Mouse (Mus musculus) hindbrain, embryonic 10.5 days (tissue): ENCODE measurements around the gene Ddx1. TPM values are rescaled to one million over a fixed set of nuclear protein-coding genes. Genes with fewer than 3 reads are reported as not detected.

Experiments used
- DNase-seq: peaks from one replicate; pipeline ENCODE4 v3.0.0-alpha.2; 2017; ENCODE audit warnings: low spot score
- H3K27ac ChIP-seq: fragments of 300-500 bp; sonication (generic); 2 replicates; pipeline ENCODE4 v1.5.1; 2016; ENCODE audit warnings: mild to moderate bottlenecking, moderate library complexity
- H3K27me3 ChIP-seq: fragments of 300-500 bp; sonication (generic); 2 replicates; pipeline ENCODE4 v1.6.1; 2016; ENCODE audit warnings: mild to moderate bottlenecking; ENCODE audit not compliant: poor library complexity, insufficient read depth, severe bottlenecking
- H3K36me3 ChIP-seq: fragments of 300-500 bp; sonication (generic); 2 replicates; pipeline ENCODE4 v1.6.1; 2016; ENCODE audit warnings: mild to moderate bottlenecking, moderate library complexity
- H3K4me1 ChIP-seq: fragments of 300-500 bp; sonication (generic); replicated peaks from 2 replicates; pipeline ENCODE4 v1.6.1; 2016; ENCODE audit warnings: mild to moderate bottlenecking
- H3K4me3 ChIP-seq: fragments of 300-500 bp; sonication (generic); 2 replicates; pipeline ENCODE4 v1.5.1; 2016; ENCODE audit warnings: mild to moderate bottlenecking, moderate library complexity
- H3K9me3 ChIP-seq: fragments of 300-500 bp; sonication (generic); 2 replicates; pipeline ENCODE4 v1.6.1; 2016; ENCODE audit warnings: mild to moderate bottlenecking, moderate library complexity
- WGBS: fragments of 180-500 bp; shearing (Covaris S2); methylation state at CpG from one replicate; pipeline ENCODE4 v1.1.7; 2016; 5-methylcytosine and 5-hydroxymethylcytosine counted together
- polyA plus RNA-seq: library from polyadenylated mRNA; unstranded; fragments of >200 nt; fragmentation: Nextera tagmentation; extraction: Ambion mirVana; gene quantifications from 2 replicates; pipeline ENCODE4 v1.2.1, GENCODE M21; 2016

Gene Ddx1
- polyA plus RNA-seq: 144 and 181 TPM in 2 replicates

DNA sequence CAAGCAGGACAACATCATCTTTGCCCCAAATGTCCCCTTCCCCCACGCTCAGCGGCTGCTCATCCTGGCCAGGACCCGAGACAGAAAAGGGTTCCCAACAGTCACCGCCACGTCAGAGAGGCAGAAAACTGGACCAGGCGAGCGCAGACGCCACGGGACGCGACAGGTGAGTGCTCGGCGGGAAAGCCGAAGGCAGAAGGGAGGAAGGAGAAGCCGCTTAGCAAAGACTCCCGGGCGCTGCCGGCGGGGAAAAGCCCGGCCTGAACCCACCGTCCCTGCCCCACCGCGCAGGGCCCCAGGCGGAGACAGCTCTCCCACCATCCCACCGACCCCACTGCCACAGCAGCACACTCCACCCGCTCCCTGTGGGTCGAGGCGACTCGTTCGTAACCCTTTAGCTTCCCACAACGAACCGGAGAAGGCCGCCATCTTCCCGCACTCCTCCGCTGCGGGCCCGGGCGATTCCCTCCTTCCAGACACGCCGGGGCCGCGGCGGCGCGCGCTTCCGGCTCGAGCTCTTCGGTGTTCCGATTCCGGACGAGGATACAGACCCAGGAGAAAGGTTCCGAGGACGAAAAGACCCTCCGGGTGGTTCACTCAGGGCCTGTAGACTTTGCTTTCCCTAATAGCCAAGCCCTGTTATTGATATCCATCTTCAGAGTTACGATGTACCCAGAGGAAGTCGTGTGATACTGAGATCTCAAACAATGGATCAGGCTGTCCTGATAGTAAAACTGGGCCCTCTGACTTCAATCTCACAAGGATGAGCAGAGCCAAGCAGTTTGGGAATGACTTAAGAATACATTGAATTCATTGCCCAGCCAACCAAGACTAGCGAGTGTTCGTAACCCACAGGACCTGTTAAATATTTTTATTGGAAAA, at the start of gene Ddx1:
Gene Ddx1 (minus strand): TSS at position 523 of the 882 bp plus-strand sequence.
- 3% methylated on average over 59 of the region's 59 CpGs for WGBS
- DNase-seq: peak; percentile 86
- Histone ChIP-seq H3K27me3 (no peaks in the 10 kb centered on the region), H3K9me3 (no peaks in the 10 kb centered on the region), H3K4me1 (peaks cover 17% of the 10 kb centered on the region), H3K27ac (peak within 1 kb of the TSS; percentile 98), H3K4me3 (peak within 1 kb of the TSS; percentile 84), H3K36me3 (peaks cover 22% of the 10 kb centered on the region)

DNA sequence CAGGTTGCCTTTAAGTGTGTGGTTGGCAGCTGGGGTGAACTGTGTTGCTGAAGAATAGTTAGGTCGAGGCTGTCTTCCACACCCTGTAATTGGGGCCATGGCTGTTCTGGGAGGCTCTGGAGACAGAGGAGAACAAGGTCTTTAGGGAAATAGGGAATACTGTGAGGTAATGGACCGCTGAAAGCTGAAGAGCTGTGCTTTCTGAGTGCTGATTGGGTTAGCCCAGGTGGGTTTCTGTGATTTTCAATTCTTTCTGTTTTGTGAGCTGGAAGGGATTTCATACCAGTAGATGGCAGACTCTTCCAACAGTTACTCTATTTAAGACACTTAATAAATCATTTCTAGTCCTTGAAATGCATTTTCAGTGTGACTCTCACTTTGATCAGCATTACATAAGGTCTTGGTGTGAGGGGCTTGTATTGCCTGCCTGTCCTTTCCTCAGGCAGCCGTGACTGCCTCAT, 44.4 kb upstream of the Ddx1 start:
- peaks cover 14% of the 10 kb centered on the region for H3K36me3 ChIP-seq
- no peaks in the 10 kb centered on the region for H3K9me3 ChIP-seq
- 73% methylated on average over 3 of the region's 3 CpGs for WGBS
- no peak for DNase-seq
- no peak overlapping the region for H3K4me3 ChIP-seq
- H3K27ac ChIP-seq: no peak overlapping the region
- no peaks in the 10 kb centered on the region for H3K4me1 ChIP-seq
- H3K27me3 ChIP-seq: no peaks in the 10 kb centered on the region

DNA sequence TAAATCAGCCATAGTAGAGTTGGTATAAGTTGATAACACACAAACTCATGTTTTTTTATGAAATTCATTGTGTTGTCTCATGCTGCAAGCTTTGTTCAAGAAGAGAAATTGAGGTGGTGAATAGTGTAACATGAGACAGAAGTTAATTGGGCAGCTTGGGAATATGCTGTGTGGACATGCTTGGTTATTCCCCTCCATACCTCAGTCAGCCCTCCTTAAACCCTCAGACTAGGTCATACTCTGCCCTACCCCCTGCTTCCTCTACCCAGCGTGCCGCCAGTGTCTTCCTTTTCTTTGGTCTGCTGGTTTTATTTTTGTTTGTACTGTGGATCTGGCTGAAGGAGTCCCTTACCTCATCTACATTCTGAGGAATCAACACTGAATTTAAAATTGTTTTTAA, 42.4 kb upstream of the Ddx1 start:
- no peaks in the 10 kb centered on the region for H3K4me1 ChIP-seq
- no peaks in the 10 kb centered on the region for H3K9me3 ChIP-seq
- H3K36me3 ChIP-seq: peaks cover 14% of the 10 kb centered on the region; the same call in 1 of the 2 replicates
- H3K4me3 ChIP-seq: no peak overlapping the region
- H3K27ac ChIP-seq: no peak overlapping the region
- DNase-seq: no peak
- no peaks in the 10 kb centered on the region for H3K27me3 ChIP-seq
- WGBS: 87% methylated on average over 2 of the region's 2 CpGs

GRCm38 (mm10) chr12:13269570-13270390, 20.8 kb upstream of the Ddx1 start:
- no peaks in the 10 kb centered on the region for H3K9me3 ChIP-seq
- H3K27me3 ChIP-seq: no peaks in the 10 kb centered on the region
- DNase-seq: no peak
- peaks cover 16% of the 10 kb centered on the region for H3K4me1 ChIP-seq
- peak overlapping the region; percentile 95 for H3K4me3 ChIP-seq
- WGBS: 54% methylated on average over 16 of the region's 16 CpGs
- H3K36me3 ChIP-seq: peaks cover 12% of the 10 kb centered on the region
- H3K27ac ChIP-seq: peak overlapping the region; percentile 93

GRCm38 (mm10) chr12:13268826-13269449, 19.9 kb upstream of the Ddx1 start, which contains the start of gene Nbas:
Gene Nbas (plus strand): TSS chr12:13269133.
- peak; percentile 91 for DNase-seq
- Histone ChIP-seq H3K36me3 (peaks cover 4% of the 10 kb centered on the region), H3K4me3 (peak within 1 kb of the TSS; percentile 95), H3K27me3 (no peaks in the 10 kb centered on the region), H3K27ac (peak within 1 kb of the TSS; percentile 93), H3K9me3 (no peaks in the 10 kb centered on the region), H3K4me1 (peaks cover 16% of the 10 kb centered on the region)
- WGBS: 4% methylated on average over 38 of the region's 38 CpGs

DNA sequence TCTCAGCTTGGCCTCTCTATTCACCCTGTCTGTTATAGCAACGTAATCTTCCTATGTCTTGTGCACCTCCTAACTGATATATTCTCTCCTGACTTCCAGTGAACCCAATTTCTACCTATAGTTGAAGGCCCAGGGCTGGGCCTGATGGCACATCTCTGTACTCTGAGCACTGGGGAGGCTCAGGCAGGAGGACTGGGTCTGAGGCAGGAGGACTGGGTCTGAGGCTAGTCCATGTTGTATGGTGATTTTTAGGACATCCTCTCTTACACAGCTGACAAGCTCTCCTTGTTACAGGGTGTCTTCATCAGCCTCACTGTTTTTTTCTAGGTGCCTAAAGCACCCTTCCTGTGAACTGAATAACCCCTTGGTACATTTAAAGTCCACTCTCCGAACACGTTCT, 19.4 kb upstream of the Ddx1 start:
- H3K9me3 ChIP-seq: no peaks in the 10 kb centered on the region
- H3K27me3 ChIP-seq: no peaks in the 10 kb centered on the region
- peak overlapping the region; percentile 93 for H3K27ac ChIP-seq
- WGBS: 62% methylated on average over 3 of the region's 3 CpGs
- DNase-seq: no peak
- H3K36me3 ChIP-seq: no peaks in the 10 kb centered on the region
- peak overlapping the region; percentile 95 for H3K4me3 ChIP-seq
- H3K4me1 ChIP-seq: peaks cover 16% of the 10 kb centered on the region

GRCm38 (mm10) chr12:13255701-13256100, 6.7 kb upstream of the Ddx1 start:
- no peaks in the 10 kb centered on the region for H3K9me3 ChIP-seq
- no peak overlapping the region for H3K27ac ChIP-seq
- H3K36me3 ChIP-seq: no peaks in the 10 kb centered on the region
- no peaks in the 10 kb centered on the region for H3K4me1 ChIP-seq
- no peak for DNase-seq
- no peaks in the 10 kb centered on the region for H3K27me3 ChIP-seq
- no peak overlapping the region for H3K4me3 ChIP-seq
- WGBS: 80% methylated on average over 2 of the region's 2 CpGs

- Histone ChIP-seq H3K27ac (no peak overlapping the region), H3K4me1 (no peaks in the 10 kb centered on the region), H3K9me3 (no peaks in the 10 kb centered on the region), H3K36me3 (no peaks in the 10 kb centered on the region), H3K27me3 (no peaks in the 10 kb centered on the region), H3K4me3 (no peak overlapping the region)
- 58% methylated on average over 3 of the region's 3 CpGs for WGBS
- no peak for DNase-seq
Observed at GRCm38 (mm10) chr12:13255068-13255467, 6.1 kb upstream of the Ddx1 start.

DNA sequence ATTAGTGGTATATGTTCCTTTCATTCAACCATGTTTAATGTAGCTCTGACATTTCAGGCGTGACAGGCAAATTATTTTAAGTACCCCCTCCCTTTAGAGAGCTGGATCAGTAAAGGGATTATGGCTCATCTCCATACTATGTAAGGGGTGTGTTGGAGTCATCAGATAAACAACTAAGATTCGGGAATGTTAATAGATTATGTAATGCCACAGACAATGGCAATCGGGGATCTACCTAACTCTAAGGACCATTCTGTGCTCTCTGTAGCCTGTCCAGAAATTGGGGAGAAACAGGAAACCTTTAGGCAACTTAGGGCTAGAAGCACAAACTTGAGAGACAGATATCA, 533 bp upstream of the Ddx1 start:
- Histone ChIP-seq H3K9me3 (no peaks in the 10 kb centered on the region), H3K36me3 (peaks cover 16% of the 10 kb centered on the region), H3K27ac (peak overlapping the region; percentile 98), H3K4me3 (peak overlapping the region; percentile 84), H3K27me3 (no peaks in the 10 kb centered on the region), H3K4me1 (peaks cover 17% of the 10 kb centered on the region)
- no peak for DNase-seq
- WGBS: 89% methylated on average over 3 of the region's 3 CpGs

DNA sequence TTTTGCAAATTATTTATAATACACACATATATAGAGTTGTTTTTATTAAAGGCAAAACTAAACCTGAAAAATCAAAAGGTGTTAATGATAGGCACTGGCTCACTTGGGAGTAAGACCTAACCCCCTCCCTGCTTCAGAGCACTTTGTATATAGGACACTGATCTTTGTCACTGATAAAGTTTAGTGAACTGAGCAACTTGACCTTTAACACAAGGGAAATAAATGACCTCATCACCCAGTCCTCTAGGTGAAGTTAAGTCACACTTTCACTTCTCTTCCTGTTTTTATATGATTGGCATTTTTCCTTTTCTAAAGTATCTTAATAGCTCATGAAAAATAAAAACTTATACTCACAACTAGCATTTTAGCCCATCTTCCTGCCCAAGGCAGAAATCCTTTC, 6.6 kb downstream of the Ddx1 start:
- Histone ChIP-seq H3K4me3 (no peak overlapping the region), H3K9me3 (no peaks in the 10 kb centered on the region), H3K36me3 (peaks cover 87% of the 10 kb centered on the region), H3K27ac (no peak overlapping the region), H3K27me3 (no peaks in the 10 kb centered on the region), H3K4me1 (peaks cover under 1% of the 10 kb centered on the region; the same call in 1 of the 2 replicates)
- no peak for DNase-seq

DNA sequence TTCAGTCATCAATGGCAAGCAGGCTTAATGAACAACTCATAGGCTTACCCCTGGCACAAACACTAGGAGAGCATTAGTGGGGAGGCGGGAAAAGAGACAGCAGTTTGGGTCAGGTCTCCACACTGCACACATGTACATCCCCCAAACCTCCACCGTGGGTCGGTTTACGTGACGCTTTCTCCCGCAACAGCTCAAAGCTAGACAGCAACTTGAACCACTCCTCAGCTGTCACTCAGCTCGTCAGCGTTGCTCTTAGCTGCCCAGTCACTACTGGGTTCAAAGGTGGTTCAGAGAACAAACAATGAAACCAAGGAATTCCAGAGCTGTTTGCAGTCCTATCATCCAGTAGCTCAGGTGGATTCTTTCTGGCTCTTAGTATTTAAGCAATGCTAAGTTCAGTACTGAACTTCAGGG, 30.9 kb downstream of the Ddx1 start:
- peaks cover 5% of the 10 kb centered on the region; the same call in 1 of the 2 replicates for H3K4me1 ChIP-seq
- H3K36me3 ChIP-seq: peaks cover 47% of the 10 kb centered on the region
- WGBS: 89% methylated on average over 8 of the region's 8 CpGs
- no peaks in the 10 kb centered on the region for H3K9me3 ChIP-seq
- no peak for DNase-seq
- no peak overlapping the region for H3K4me3 ChIP-seq
- H3K27me3 ChIP-seq: no peaks in the 10 kb centered on the region
- no peak overlapping the region for H3K27ac ChIP-seq

DNA sequence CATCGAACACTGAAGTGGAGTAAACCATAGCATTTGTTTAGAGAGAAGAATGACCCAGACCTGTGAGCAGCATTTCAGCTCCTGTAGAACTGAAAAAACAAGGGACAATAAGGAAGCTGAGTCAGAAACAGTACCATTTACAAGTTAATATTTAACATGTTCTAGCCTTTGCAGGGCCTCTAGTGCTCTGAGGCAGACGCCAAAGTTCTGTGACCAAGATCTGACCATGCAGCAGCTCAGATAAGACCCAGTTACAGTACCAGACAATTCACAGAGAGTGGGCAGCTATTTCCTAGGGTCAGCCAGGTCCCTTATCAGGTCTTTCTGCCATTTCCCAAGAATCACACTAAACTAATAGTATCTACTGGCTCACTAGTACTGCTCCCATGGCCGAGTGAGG, 31.4 kb downstream of the Ddx1 start:
- H3K36me3 ChIP-seq: peaks cover 42% of the 10 kb centered on the region
- DNase-seq: no peak
- no peak overlapping the region for H3K27ac ChIP-seq
- 81% methylated on average over 3 of the region's 3 CpGs for WGBS
- no peak overlapping the region for H3K4me3 ChIP-seq
- H3K9me3 ChIP-seq: no peaks in the 10 kb centered on the region
- no peaks in the 10 kb centered on the region for H3K27me3 ChIP-seq
- H3K4me1 ChIP-seq: peaks cover 5% of the 10 kb centered on the region; the same call in 1 of the 2 replicates
